Mouse (Mus musculus) right cerebral cortex, postnatal 36 days (tissue): ENCODE measurements at regions not wholly inside any gene's neighbourhood (a gene's known extent, or its start where the extent isn't known, plus 50 kb on each side); places are given as distances from the start of the nearest gene placed in this dataset.

ENCODE experiments used
- DNase-seq, 2 experiments: peaks; one replicate each; pipeline ENCODE4 v3.0.0; 2022; ENCODE audit warnings: low spot score in 2 of 2, mixed read lengths in 1 of 2

DNA sequence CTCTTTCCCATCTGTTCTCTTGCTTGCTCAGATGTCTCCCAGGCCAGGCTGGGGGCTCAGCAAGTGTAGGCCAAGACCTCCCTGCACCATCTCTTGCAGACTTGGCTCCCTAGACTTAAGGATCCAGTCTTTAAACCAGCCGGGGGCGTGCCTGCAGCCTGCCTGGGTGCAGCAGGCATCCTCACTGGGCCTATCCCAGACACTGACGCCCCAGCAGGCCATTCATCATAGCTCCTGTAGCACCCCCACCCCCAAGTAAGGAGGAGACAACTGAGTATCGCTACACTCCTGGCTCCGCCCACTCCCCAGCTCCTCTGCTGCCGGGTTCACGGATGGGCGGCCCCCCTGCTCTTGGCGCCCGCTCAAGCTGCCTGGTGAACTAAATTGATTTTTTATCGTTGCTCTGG is 160.2 kb downstream of the Gm26897 start:
- peak; percentile 18 to 23 for DNase-seq

DNA sequence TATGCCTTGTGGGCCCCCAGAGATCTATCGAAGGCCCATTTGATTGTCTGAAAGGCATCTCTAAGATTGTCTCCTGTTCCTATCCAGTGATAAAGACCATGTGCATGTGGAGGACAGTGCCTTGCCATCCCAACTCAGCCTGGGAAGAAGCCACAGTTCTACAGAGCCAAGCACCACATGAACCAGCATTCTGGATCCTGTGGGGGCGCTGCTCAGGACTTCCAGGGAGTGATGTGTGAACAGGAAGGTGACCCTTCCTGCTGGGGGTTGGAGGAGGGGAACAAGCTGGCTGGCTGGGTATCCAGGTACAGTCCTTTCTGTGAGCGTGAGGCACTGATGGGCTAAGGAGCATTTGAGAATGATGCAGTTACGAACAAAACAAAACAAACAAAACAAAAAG is 163.8 kb downstream of the Gm26897 start:
- no peak for DNase-seq

DNA sequence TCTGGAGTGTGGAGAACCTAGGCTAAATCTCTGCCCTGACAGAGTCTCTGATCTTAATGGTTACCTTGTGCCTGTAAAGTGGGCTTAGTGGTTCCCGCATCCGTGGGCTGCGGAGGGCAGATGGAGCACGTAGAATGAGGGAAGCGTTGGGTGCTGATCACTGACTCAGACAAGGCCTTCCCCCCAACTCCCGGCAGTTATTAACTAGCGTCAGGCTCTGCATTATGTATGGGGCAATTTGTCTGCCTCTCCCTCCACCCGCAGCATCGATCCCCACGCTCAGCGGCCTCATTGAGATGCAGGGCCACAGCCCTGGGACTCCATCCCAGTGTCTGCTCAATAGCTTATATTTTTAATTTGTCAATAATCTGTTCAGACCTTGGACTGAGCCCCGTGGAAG is 164.8 kb downstream of the Gm26897 start:
- DNase-seq: no peak

DNA sequence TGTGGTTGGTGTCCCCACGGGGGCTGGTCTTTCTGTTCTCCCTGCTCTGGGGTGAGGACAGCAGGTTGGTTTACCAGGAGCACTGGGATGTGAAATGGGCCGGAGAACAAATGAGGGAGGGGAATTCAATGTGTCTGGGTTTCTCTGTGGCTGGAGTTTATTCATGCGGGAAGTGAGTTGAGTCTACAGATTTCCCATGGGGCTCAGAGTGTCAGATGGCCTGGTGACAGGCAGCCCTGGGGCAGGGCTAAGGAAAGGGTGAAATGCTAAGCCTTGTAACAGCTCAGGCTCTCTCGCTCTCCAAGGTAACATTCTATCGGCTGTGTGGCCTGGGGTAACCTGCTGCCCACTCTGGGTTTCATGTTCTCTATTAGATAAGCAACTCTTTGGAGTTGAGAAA is 167.5 kb downstream of the Gm26897 start:
- DNase-seq: no peak

DNA sequence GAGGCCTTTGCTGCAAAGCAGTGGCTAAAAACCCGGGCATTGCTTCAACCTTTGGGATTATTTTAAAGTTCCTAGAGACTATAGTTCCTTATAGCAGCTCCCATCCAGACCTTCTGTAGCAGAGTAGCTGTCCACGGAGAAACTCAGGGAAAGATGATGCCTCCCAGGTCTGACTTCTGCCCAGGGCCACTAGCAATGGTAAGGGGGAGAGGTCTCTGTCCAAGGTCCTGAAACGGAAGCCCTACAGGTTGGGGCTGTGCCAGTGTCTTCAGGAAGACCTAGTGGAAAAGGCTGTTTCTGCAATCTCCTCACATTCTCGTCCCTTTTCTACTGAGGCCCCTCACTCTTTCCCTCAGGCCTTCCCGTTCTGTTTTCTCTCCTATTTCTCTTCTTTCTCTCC is 168.0 kb downstream of the Gm26897 start:
- no peak for DNase-seq

DNA sequence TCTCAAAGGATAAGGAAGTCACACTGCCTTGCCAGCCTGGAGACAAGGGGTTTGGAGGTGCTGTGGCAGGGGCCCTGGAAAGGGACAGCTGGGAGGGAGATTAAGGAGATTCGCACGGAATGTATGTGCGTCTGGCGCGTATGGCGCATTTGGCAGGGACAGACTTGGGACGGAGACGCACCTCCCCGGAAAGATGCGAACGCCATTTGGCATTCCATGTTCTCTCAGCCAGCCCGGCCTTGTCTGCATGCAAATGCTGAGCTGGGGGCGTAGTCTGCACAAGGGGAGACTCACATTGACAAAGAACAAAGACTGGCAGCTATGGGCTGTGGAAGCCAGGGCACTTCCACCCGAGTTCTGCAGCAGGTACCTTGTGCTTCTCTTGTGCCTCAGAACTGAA is 174.4 kb downstream of the Gm26897 start:
- no peak for DNase-seq

DNA sequence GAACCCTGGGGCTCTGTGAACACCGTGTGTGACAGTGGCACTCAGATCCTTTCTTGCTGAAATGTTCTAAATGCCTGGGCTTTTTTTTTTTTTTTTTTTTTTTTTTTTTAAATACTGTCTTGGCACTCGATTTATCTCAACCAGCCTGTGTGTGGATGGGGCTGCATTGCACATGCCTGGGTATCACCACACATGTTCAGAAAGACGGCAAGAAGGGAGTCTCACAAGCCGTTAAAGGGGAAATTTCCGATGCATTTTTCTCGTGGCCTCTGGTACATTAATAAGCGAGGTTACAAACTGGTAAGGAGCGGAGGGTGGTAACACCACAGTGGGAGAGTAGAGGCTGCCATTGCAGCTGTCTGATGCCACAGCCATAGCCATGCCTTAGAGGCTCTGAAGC is 176.8 kb downstream of the Gm26897 start:
- no peak for DNase-seq

DNA sequence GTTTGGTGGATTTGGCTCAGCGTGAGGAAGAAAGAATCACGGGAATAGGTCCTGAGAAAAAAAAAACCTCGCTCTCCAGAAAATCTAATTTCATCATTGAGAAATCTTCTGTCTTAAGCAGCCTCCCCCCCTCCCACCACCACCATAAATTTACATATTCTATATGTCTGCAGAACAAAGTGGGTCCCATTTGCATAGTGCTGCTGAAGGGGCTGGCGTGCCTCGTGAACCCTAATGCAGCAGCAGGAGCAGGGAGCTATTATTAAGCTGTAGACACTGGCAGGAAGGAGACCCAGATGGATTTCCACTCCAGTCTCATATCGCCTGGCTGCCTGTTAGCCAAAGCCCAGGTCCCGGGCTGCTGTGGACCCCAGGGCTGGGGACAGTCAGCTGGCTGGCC is 179.6 kb downstream of the Gm26897 start:
- no peak for DNase-seq

DNA sequence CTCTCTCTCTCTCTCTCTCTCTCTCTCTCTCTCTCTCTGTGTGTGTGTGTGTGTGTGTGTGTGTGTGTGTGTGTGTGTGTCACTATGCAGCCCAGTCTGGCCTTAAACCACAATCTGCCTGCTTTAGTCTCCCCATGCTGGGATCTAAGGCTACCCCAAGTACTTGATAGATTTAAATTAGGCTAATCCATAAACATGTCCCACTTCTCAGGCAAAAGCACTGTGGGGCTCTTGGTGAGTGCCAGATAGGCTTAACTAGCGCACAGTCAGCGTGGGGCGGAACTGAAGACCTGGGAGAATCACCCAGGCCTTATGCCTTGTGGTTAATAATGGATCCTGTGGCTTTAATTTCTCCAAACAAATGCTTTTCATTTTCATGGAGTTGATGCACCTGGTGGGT is 180.6 kb downstream of the Gm26897 start:
- DNase-seq: no peak

DNA sequence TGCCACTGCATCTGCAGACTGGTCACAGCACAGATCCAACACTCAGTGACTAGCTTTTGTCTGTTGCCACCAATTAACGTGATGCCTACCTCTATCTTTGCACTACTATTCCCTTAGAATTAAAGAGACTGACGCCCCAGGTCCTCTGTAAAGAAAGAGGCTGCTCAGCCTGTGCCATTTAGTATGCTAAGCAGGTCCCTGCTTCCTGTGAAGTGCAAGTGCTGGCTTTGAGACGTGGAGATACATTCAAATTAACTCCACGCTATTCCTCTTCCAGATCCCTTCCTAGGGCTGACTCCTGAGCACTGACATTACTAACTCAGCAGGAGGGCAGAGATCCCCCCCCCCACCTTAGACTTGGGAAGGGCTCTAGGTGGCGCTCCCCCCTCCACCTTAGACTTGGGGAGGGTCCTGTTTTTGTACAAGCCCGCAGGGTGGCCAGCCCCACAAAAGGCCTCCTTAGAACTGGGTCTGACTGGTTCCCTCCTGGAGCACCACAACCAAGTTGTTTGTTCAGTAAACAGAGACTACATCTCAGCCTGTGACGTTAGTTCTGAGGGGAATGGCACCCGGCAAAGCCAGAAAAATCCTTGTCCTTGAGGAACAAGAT is 184.0 kb downstream of the Gm26897 start:
- DNase-seq: no peak

DNA sequence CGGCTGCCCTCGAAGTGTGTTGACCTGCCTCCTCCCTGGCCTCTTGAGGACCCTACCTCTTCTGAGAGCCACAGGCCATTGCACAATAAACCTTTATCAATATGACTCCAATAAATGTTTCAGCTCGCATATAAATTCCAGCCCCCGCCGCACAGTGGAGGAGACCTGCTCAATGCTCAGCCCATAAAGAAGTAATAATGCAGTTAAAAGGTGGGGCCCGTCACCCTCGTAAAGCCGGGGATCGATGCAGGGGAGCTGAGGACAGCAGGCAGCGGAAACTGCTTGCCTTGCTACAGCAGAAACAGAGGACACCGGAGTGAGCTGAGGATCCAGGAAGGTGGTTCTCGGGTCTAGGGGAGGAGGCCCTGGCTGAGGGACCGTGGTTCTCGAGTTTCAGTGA is 185.2 kb downstream of the Gm26897 start:
- DNase-seq: no peak

DNA sequence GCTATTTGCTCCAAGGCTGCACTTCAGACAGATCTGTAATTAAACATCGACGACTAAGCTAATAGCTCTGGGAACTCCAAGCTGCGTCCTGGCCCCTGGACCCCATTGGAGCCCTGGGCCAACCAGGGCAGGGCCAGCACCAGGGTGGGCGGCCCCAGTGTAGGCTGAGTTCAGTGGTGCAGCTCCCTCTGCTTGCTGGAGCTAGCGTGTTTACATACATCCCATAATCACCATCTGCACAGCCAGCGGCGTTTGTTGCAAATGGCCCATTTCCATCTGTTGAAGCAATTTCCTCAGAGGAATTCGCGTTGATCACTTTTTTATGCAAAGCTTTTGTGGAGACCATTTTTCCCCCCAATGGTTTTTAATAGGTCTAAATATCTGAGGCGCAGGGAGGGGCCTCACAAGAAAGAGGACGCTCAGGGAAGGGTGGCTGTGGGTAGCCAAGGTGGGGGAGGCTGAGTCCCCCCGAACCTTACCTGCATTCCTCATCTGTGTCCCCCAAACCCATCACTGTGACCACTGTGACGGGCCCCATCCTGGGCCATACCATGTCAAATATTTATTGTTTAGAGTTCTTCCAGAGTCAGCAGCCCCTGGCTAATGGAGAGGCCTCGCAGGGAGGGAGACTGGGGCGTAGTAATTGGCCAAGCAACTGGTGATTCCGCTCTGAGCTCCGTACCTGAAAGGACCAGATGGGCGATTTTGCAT is 189.4 kb downstream of the Gm26897 start:
- no peak for DNase-seq

DNA sequence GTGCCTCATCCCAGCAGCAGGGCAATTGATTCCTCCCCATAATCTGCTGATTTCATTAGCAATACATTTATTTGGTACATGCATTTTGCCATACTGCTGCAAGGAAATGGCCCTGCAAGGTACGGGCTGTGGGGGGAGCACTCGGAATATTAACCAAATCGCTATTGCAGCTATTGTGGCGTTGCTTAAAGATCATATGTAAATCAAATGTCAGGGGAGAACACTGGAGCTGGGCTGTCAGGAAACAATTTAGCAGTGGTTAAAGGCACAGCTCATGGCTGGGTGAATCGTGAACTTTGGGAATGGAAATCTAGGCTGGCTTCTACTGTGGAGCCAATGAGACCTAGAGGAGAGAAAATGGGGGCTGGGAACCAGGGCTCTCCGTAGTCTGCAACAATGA is 192.0 kb downstream of the Gm26897 start:
- DNase-seq: no peak

DNA sequence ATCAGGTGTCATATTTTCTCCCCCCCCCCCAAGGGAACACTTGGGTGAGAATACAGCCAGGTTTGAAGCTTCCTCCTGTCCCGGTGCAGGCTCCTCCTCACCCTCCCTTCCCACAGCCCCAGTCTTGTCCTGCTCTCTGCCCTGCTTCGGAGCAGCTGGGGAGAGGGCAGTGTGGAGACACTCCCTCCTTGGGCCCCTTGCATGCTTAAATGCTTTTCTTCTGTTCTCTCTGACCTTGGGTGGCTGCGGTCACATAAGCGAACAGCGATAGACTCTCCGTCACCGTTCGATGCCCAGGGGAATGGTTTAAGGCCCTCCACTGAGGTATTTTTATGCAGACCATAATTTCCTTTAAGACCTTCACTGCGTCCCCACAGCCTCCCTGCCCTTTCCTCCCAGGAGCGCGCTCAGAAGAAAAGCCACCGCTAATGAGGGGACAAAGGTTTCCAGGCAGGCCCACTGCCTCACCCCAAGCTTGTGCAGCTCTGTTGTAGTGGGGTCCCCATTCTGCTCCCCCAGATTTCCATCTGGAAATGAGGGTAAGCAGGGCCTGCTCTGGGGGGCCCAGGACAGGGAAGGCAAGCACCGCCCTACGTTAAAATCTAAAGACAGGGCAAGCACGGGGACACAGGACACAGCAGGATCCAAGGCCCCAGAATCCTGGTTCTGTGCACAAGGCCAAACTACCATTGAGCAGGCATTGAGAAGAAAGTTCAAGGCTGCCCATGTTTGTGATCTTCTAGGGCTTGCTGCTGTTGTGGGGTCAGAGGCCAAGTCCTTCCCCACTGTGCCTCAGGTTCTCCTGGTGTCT is 195.7 kb downstream of the Gm26897 start:
- DNase-seq: no peak

DNA sequence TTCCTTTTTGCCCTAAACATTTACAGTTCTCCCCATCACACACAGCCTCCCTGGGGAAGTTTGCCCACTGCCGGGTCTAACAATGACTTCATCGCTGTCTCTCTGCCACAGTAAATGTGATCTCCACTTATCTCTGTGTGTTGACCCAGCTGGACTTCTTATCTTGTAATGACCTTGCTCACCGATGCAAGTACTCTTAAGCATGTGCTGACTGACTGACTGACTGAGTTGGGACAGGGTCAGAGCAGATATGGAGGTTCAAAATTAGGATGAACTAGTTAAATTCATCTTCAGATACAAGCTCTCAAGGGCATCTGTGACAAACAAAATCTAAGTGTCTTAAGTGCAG is 196.2 kb downstream of the Gm26897 start:
- no peak for DNase-seq

DNA sequence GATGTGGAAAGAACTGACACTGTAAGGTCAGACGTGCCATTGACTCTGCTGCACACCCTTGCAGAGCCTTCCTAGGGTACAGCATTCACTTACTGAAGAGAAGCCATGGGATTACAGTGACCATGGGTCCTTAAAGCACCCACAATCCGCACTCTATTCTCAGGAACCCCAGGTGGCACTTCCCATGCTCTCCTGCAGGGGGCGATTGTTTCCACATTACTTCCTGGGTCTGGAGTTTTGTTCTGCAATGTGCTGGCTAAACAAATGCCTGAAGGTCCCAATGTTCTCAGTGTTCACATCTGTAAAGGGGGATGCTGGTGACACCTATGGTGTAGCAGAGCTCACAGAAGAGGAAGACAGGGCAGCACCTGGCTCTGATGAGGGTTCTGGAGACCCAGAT is 198.0 kb downstream of the Gm26897 start:
- no peak for DNase-seq

DNA sequence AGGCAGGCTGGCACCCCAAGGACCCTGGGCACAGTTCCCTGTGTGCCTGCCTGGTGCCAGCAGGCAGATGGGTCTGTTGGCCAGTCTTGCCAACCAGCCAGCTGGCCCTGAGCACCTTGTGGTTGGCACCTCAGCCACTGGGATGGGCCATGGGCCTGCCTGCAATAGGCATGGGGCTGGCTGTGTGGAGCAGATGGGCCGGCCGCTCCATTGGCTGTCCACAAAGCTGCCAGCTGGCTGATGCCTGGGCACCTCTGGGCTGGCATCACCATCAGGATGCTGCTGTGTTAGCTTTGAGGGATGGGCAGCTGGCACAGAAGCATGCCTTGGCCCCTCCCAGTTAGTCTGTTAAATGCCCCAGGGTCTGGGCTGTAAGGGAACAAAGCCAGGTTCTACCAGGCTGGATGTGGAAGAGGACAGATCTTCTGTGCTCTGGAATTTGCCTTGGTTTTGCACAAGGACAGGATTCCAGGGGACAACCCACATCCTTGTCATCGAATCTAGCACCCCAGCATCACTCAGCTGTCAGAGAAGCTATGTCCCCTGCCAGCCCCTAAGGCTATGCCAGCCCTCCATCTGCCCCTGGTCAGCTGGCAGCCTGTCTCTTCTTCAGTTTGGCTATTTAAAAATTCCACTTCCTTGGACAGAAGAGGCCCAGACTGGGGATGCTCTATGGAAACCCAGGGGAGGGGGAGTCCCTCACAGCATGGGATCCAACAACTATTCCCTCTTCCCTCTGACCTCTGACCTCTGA is 201.8 kb downstream of the Gm26897 start:
- DNase-seq: no peak

DNA sequence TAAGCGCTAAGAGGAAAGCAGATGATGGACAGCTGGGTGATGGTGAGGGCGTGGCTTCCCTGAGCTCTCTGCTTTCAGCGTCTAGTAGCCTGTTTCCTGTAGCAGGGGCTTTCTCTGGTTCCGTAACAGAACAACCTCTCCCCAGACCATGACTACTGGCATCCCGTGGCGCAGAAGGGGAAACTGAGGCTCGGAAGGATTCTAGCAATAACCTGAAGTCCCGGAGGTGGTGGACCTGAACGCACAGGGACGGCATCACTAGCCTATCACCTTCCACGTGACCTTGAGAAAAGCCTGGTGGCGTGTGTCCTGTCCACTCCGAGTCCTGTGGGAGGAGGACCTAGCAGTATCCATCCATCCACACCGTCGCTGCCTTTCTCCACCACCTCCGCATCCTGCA is 208.1 kb downstream of the Gm26897 start:
- no peak for DNase-seq

DNA sequence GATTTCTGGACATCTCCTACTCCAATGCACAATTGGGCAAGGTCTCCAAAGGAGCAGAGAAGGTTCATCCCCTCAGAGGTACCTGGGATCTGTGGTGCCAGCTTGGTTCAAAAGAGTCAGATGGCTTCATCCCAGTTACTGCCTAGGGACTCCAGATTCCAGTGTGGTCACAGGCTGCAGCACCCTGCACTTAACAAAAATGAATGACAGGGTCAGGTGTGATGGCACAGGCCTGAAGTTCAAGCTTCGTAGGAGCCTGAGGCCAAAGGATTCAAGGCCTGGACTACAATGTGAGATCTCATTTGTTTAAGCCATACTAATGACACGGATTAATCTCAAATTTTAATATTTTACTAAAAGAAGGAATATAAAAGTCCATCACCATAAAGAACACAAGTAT is 209.1 kb downstream of the Gm26897 start:
- no peak for DNase-seq

DNA sequence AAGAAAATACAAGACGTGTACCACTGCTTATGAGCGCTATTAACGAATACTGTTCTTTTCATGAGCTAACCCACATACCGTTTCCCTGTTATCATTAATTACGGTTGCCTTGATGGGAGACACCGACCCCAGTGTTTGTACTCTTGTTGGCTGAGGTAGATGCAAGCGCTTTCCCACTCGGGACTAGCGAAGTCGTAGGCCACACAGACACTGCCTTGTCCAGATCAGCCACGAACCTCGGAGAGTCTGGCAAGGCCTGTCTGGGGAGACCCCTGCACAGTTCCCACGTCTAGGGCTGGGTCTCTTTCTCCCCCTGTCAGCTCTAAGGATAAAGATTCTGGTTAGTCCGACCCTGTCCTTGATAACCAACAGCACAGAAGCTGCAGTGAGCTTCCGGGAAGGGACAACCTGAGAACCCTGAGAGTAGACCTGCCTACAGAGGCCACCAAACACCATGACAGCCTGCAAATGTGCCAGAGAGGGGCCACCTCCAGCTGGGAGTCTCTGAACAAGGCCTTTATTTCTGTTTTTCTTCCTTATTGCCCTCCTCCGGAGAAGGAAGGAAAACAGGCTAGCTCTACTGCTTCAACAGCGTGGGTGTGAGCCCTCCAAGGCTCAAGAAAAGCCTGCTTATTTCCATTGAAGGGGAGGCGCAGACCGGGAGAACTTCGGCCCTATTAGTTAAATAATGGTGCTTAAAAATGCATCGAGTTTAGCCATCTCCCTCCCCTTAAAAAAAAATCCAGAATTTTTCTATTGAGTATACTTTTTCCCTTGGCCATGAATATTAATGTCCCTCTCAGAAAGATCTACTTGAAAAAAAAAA is 209.8 kb downstream of the Gm26897 start:
- no peak for DNase-seq

DNA sequence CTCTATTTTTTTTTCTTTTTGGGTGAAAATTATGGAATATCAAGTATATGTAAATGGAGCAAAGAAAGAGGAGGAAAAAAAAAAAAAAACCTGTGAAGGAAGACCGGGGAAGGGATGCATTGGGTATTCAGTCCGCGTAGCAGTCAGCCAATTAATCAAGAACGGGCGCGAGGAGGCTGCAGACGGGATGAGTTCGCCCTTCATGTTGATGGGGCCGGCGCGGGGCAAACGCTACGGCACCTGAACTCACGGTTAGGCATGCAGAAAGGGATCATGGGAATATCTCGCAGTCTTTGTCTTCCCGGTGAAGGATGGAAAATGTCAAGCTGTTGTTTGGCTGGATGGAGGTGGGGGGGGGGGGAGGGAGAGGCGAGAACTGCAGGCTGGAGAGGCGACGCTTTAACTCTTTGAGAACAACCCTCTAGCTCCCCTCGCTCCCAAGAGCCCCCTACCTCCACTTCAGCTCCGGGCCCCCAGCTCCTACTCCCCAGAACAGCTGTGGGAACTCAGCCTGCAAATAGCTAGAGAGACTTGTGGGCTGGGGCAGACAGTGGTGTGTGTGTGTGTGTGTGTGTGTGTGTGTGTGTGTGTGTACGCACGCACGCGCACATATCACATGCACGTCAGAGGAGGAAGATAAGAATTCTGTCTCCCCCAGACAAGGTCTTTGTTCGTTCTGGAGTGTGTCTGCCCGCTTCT is 210.7 kb downstream of the Gm26897 start:
- DNase-seq: no peak
